Mouse (Mus musculus): ENCODE measurements at regions not wholly inside any gene's neighbourhood (a gene's known extent, or its start where the extent isn't known, plus 50 kb on each side); places are given as distances from the start of the nearest gene placed in this dataset.
"Not testable (repeated sequence)": the region's sequence is repeated elsewhere in the genome, so short reads cannot be mapped to it uniquely, and the experiment has no call there.

DNA sequence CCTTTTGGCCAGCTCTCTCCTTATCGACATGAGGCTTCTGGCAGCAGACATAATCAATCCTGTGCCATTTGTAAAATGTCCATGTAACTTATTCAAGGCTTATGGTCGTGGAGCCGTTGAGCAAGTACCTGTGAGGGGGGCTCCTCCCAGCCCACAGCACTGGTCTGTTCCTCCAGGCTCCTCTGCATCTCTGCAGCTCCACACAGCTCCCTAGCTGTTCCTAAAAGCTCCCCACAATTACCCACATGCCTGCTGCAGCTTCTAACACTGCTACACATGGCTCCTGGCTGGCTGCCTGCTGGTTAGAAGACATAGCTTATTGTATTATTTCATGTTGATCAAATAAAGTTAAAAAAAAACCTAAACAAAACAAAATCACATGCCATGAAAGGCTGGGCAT lies 77.9 kb downstream of the Tcp10c start:
- H3K4me1 ChIP-seq (ENCODE audit: insufficient read depth); H3K9me3 ChIP-seq (ENCODE audit: low read length); DNase-seq; H3K36me3 ChIP-seq (replicated peaks; ENCODE audit: insufficient read depth, low read length); H3K4me2 ChIP-seq (ENCODE audit: low read depth, low read length); ATAC-seq; H3K9ac ChIP-seq (replicated peaks); H3K27ac ChIP-seq (ENCODE audit: low read depth); H3K27me3 ChIP-seq (ENCODE audit: insufficient read depth, low read length); H3K4me3 ChIP-seq (ENCODE audit: low read depth, low read length): not testable (repeated sequence)
- 76% methylated on average over 3 of the region's 3 CpGs for WGBS (ENCODE audit: insufficient replicate concordance)

GRCm38 (mm10) chr17:13434146-13434545 lies 79.8 kb downstream of the Tcp10c start:
- not testable (repeated sequence) for H3K27me3 ChIP-seq (ENCODE audit: insufficient read depth, low read length); H3K4me3 ChIP-seq (ENCODE audit: low read depth, low read length); H3K4me1 ChIP-seq (ENCODE audit: insufficient read depth); DNase-seq; H3K27ac ChIP-seq (ENCODE audit: low read depth); H3K36me3 ChIP-seq (replicated peaks; ENCODE audit: insufficient read depth, low read length); H3K9ac ChIP-seq (replicated peaks); ATAC-seq; H3K4me2 ChIP-seq (ENCODE audit: low read depth, low read length); H3K9me3 ChIP-seq (ENCODE audit: low read length)
- WGBS (ENCODE audit: insufficient replicate concordance), result 82% methylated on average over 7 of the region's 7 CpGs

- not testable (repeated sequence) for H3K4me2 ChIP-seq (ENCODE audit: low read depth, low read length); H3K9ac ChIP-seq (replicated peaks); H3K4me3 ChIP-seq (ENCODE audit: low read depth, low read length); DNase-seq; H3K9me3 ChIP-seq (ENCODE audit: low read length); H3K27ac ChIP-seq (ENCODE audit: low read depth); ATAC-seq; H3K4me1 ChIP-seq (ENCODE audit: insufficient read depth); H3K27me3 ChIP-seq (ENCODE audit: insufficient read depth, low read length); H3K36me3 ChIP-seq (replicated peaks; ENCODE audit: insufficient read depth, low read length)
- 69% methylated on average over 1 of the region's 3 CpGs for WGBS (ENCODE audit: insufficient replicate concordance)
Measured at GRCm38 (mm10) chr17:13438790-13439189, 84.4 kb downstream of the Tcp10c start.

DNA sequence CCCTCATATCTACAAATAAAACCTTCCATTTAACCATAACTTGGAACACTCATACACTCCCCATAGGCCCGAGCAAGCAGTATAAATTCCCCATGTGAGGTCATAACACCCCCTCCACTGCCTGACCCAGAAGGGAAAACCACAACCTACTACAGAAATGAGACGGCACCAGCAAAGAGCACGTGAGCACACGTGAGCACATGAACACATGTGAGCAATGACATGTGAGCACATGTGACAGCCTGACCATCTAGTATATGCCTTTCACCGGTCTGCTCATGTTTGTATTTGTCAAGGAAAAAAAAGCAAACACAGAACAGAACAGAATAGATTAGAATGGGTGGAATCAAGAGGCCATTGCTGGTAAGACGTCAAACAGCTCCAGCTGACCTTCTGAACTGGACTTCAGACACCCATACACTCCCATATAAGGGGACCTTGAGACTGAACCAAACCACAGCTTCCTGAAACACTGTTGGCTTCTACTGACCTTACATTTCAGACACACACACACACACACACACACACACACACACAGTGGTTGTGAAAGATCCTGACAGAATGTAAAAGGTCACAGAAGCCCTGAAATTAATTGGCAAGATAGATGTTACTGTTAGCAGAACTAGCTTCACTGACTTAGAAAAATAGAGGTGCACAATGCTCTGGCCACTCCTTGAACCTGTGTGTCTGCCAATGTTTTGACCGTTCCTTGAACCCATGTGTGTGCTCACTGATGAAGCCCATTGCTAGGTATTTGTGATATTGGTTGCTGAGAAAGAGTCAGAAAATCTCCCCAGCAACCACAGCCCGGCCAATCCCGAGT lies 86.5 kb downstream of the Tcp10c start:
- peak; percentile 43; the same call in 1 of the 2 replicates for ATAC-seq
- H3K4me2 ChIP-seq (ENCODE audit: low read depth, low read length); H3K27me3 ChIP-seq (ENCODE audit: insufficient read depth, low read length); H3K4me3 ChIP-seq (ENCODE audit: low read depth, low read length); H3K9me3 ChIP-seq (ENCODE audit: low read length); H3K4me1 ChIP-seq (ENCODE audit: insufficient read depth); DNase-seq; H3K36me3 ChIP-seq (replicated peaks; ENCODE audit: insufficient read depth, low read length); H3K9ac ChIP-seq (replicated peaks); H3K27ac ChIP-seq (ENCODE audit: low read depth): not testable (repeated sequence)
- WGBS (ENCODE audit: insufficient replicate concordance), result 65% methylated on average over 9 of the region's 9 CpGs

- H3K9me3 ChIP-seq (ENCODE audit: low read length); H3K9ac ChIP-seq (replicated peaks); H3K36me3 ChIP-seq (replicated peaks; ENCODE audit: insufficient read depth, low read length); H3K27me3 ChIP-seq (ENCODE audit: insufficient read depth, low read length); DNase-seq; ATAC-seq; H3K4me2 ChIP-seq (ENCODE audit: low read depth, low read length); H3K4me3 ChIP-seq (ENCODE audit: low read depth, low read length); H3K4me1 ChIP-seq (ENCODE audit: insufficient read depth); H3K27ac ChIP-seq (ENCODE audit: low read depth): not testable (repeated sequence)
- 83% methylated on average over 5 of the region's 6 CpGs for WGBS (ENCODE audit: insufficient replicate concordance)
Measured at GRCm38 (mm10) chr17:13442229-13442628, 87.9 kb downstream of the Tcp10c start.

DNA sequence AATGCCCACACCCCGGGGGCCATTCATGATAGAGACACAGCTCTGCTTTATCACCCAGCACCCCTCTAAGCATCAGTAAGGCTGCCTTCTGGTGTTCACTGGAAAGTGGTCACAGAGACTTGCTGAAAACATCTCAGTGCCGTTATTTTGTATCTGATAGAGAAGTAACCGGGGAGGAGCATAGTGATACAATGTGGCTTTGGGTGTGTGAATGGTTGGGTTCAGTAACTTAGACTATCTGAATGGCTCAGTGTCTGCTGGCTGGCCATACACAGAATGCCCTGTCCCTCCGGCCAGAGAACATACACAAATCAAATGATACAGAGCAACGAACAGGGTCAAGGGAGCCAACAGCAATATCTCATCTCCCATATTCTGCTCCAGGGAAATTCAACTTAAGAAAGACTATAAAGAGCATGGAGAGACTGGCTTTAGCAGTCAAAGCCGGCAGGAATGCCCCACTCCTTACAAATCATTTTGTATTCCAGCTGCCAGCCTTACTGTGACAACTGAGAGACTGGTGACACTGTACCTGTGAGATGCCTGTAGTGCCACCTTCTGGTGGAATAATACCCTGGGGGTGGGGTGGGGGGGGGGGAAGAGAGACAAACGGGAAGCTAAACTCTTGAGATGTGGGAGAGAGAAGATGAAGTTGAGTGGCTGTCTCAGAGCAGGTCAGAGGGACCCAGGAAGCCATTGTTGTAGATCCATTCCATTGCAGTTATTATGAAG lies 102.7 kb downstream of the Tcp10c start:
- DNase-seq; H3K4me3 ChIP-seq (ENCODE audit: low read depth, low read length); H3K4me2 ChIP-seq (ENCODE audit: low read depth, low read length); ATAC-seq; H3K27me3 ChIP-seq (ENCODE audit: insufficient read depth, low read length); H3K27ac ChIP-seq (ENCODE audit: low read depth); H3K9ac ChIP-seq (replicated peaks); H3K4me1 ChIP-seq (ENCODE audit: insufficient read depth); H3K9me3 ChIP-seq (ENCODE audit: low read length); H3K36me3 ChIP-seq (replicated peaks; ENCODE audit: insufficient read depth, low read length): not testable (repeated sequence)
- 69% methylated on average over 6 of the region's 7 CpGs for WGBS (ENCODE audit: insufficient replicate concordance)

GRCm38 (mm10) chr17:13457942-13458341 lies 103.6 kb downstream of the Tcp10c start:
- H3K4me2 ChIP-seq (ENCODE audit: low read depth, low read length); H3K4me1 ChIP-seq (ENCODE audit: insufficient read depth); H3K36me3 ChIP-seq (replicated peaks; ENCODE audit: insufficient read depth, low read length); H3K27me3 ChIP-seq (ENCODE audit: insufficient read depth, low read length); ATAC-seq; H3K4me3 ChIP-seq (ENCODE audit: low read depth, low read length); DNase-seq; H3K9me3 ChIP-seq (ENCODE audit: low read length); H3K27ac ChIP-seq (ENCODE audit: low read depth); H3K9ac ChIP-seq (replicated peaks): not testable (repeated sequence)
- 75% methylated on average over 2 of the region's 2 CpGs for WGBS (ENCODE audit: insufficient replicate concordance)

- H3K27ac ChIP-seq (ENCODE audit: low read depth); DNase-seq; H3K27me3 ChIP-seq (ENCODE audit: insufficient read depth, low read length); H3K36me3 ChIP-seq (replicated peaks; ENCODE audit: insufficient read depth, low read length); H3K9me3 ChIP-seq (ENCODE audit: low read length); H3K9ac ChIP-seq (replicated peaks); ATAC-seq; H3K4me3 ChIP-seq (ENCODE audit: low read depth, low read length); H3K4me1 ChIP-seq (ENCODE audit: insufficient read depth); H3K4me2 ChIP-seq (ENCODE audit: low read depth, low read length): not testable (repeated sequence)
- no CpG with 5 or more reads among the region's 2 CpGs for WGBS (ENCODE audit: insufficient replicate concordance)
Measured at GRCm38 (mm10) chr17:13458814-13459213, 104.4 kb downstream of the Tcp10c start.

GRCm38 (mm10) chr17:13462663-13463062 lies 108.3 kb downstream of the Tcp10c start:
- H3K4me3 ChIP-seq (ENCODE audit: low read depth, low read length); H3K27me3 ChIP-seq (ENCODE audit: insufficient read depth, low read length); H3K9ac ChIP-seq (replicated peaks); DNase-seq; H3K36me3 ChIP-seq (replicated peaks; ENCODE audit: insufficient read depth, low read length); H3K27ac ChIP-seq (ENCODE audit: low read depth); ATAC-seq; H3K4me2 ChIP-seq (ENCODE audit: low read depth, low read length); H3K4me1 ChIP-seq (ENCODE audit: insufficient read depth); H3K9me3 ChIP-seq (ENCODE audit: low read length): not testable (repeated sequence)
- WGBS (ENCODE audit: insufficient replicate concordance), result 80% methylated on average over 2 of the region's 9 CpGs

All from liver, postnatal 0 days (tissue).